Mouse (Mus musculus): ENCODE measurements around the gene Txndc15.

The Txndc15 gene

DNA sequence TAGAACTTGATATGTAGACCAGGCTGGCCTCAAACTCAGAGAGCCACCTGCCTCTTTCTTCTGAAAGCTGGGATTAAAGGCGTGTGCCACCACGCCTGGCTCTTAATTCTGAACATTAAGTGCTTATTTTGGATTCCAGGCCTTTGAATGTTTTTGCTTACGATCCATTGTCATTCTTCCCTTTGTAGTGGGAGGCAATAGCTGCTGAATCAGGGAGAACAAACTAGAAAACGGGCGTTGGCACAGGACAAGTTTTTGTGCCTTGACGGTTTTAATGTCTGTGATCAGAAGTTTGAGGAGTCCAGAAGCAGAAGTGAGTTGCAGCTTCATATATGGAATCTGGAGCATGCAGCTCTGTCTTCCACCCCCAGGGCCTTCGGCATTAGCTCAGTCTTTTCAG is 16.3 kb downstream of the Txndc15 start:
- no peak for DNase-seq (ENCODE audit: low spot score)

DNA sequence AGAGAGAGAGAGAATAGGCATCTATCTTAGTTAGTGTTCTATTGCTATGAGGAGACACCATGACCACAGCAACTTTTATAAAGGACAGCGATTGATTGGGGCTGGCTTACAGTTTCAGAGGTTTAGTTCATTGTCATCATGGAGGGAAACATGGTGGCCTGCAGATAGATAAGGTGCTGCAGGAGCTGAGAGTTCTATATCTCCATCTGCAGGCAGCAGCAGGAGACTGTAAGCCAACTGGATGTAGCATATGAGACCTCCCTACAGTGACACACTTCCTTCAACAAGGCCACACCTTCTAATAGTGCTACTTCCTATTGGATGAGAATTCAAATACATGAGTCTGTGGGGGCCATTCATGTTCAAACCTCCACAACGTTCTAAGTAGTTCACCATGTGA is 17.7 kb downstream of the Txndc15 start:
- DNase-seq (ENCODE audit: low spot score), result no peak

DNA sequence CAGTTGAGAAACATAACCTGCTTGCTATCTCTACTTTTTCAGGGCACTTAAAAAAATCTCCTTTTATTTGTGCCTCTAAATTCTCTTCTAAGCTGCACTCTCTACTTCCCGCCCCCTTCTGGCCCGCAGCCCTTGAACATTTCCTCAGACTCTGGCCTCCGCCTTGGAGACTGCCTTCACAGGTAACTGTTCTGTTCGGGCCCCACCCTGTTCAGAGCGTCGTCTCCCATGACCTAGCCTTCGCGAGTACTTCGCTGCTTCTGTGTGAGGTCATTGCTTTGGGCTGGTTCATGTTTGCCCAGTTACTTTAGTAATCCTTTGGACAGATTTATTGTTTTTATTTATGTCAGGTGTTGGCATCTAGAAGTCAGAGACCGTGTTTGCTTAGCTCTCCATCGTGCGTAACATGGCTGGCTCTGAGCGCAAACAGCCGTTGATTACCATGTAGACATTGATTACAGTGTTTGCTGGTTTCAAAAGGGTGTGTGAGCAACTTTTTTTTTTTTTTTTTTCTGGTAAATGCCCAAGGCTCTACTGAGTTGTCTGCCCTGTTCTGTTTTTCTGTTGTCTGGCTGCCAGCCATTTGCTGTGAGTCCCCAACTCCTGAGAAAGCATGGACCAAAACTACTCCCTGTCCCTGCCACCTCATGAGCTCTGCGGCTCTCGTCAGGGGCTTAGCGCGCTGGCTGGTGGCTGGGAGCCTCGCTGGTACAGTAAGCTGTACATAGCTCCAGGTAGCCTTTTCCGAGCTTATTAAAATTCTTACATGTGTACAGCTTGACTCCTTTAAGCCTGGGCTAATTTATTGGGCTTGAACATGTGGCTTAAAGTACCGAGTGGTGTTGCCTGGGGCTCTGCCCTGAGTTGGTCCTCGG is 19.4 kb downstream of the Txndc15 start:
- peak; percentile 42 for DNase-seq (ENCODE audit: low spot score)

DNA sequence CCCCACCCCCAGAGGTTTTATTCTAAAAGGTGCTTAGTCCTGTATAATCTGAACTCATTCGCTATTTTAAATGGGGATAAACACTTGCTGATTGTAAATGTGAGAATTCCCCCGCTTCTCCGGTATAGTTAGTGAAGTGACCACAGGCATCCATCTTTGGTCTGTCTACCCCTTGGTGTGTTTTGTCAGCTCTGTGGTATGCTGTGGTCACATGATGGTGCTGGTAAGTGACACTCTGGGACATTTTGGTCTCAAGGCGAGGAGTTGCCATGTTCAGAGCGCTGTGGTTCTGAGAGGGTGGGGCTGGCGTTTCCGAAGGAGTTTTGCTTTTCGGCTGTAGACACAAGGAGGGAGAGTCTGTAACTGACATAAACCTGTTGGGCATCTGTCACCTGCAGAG is 23.4 kb downstream of the Txndc15 start:
- no peak for DNase-seq (ENCODE audit: low spot score)

DNA sequence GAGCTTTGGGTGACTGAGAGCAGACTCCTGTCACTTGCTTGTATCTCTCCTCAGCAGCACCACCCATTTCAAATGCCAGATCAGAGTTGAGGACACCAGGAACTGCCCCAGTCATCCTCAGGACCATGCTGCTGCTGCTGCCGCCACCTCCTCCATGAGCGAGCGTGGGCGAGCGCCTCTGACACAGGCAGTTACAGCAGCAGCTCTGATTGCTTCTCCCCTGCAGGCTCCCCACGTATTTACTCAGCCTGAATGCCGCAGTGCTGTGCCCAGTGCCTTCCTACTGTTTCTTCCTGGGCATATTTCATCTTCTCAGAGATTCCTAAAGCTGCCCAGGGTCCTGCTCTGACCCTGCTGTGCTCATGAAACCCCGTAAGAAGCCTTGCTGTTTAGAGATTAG is 27.9 kb downstream of the Txndc15 start:
- no peak for DNase-seq (ENCODE audit: low spot score)

DNA sequence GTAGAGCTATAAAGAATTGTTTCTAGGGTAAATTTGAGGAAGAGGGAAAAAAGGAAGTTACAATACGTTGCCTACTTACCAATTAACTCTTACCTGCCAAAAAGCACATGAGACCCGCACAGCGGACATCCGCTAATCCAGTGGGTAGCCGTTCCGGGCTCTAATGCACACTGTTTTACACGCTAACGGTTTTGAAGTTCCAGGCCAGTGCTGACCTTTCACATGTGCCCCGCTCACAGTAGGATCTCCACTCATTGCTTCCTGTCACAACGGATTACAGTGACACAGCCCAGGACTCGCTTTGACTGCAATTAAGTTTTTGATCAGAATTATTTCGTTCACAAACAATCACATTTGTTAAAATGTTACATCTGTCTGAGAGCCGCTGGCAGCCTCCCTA is 39.9 kb downstream of the Txndc15 start:
- no peak for DNase-seq (ENCODE audit: low spot score)

DNA sequence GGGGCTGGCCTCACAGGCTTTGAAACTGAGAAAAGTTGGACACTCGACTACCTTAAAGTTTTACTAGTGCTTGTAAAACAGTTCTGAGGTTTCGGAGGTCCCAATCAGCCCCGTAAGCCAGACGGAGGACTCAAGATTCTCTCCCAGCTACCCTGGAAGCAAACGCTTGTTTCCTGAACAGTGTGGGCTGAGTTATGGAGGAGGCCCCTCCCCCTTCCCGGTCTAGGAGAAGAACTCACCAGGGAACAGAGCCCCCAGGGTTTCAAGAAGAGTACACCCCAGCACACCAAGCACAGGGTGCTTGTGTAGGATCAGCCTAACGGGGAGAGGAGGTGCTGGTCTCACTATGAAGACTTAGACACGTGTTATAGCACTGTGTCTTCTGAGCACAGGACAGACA is 42.3 kb downstream of the Txndc15 start:
- DNase-seq (ENCODE audit: low spot score), result no peak

DNA sequence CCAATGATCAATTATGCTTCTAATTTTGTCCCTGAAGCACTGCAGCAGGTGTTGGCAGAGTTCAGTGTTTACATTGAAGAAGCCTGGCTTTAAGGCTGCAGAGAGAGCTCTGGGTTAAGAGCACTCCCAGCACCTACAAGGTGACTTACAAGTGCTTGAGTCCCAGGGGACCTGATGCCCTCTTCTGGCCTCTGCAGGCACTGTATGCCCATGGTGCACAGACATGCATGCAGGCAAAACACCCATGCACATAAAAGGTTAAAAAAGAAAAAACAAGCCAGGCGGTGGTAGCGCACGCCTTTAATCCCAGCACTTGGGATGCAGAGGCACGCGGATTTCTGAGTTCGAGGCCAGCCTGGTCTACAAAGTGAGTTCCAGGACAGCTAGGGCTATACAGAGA is 43.2 kb downstream of the Txndc15 start:
- DNase-seq (ENCODE audit: low spot score), result no peak

DNA sequence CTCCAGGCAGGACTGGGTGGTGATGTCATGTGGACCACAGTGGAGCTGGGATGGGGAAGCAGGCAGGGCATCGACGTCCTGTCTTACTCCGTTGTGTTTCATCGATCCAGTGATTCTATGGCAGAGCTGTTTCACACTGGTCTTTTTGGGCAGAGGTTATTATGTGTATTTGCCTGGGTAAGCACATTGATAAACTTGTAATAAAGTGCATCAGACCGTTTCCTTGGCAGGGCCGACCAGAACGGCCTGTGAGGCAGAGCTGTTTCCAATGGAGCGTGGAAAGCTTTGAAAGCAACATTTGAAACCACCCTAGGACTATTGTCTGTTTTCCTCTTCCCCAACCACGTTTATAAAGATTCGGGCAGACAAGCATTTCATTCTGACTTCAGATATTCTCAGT is 46.1 kb downstream of the Txndc15 start:
- DNase-seq (ENCODE audit: low spot score), result no peak

DNA sequence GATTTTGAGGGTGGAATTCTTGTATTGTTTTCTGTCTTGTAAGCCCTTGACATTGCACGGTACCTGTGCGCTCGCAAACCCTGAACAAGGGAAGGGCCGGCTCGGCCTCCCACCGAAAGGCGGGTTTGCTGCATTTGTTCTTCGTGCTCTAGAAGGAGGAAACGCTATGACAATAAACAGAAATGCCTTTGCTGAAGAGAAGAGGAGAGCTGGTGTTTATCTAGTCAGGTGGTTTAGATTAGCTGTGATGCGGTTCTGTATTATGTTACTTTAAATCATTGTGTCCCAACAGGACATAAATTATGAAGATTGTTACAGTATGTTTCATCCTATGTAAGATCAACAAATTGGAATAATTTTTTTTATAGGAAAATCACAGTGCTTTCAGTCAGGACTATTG is 47.0 kb downstream of the Txndc15 start:
- DNase-seq (ENCODE audit: low spot score), result no peak

DNA sequence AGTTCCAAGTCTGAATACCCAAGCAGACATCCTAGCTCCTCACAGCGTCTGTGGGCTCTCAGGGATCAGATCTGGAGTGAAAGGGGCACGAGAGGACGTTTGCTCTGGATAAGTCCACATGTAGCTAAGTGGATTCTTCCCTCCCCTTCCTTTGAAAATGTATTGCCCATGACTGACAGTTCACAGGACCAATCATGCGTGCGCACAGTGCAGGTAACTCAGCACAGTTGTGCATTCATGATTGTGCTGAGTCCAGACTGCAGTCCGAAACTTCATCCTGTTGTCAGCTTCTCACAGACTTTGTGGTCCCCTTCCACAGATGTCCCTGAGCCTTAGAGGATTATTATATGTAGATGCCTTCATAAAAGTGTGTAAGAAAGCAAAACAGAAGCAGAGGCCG is 59.9 kb downstream of the Txndc15 start:
- no peak for DNase-seq (ENCODE audit: low spot score)

DNA sequence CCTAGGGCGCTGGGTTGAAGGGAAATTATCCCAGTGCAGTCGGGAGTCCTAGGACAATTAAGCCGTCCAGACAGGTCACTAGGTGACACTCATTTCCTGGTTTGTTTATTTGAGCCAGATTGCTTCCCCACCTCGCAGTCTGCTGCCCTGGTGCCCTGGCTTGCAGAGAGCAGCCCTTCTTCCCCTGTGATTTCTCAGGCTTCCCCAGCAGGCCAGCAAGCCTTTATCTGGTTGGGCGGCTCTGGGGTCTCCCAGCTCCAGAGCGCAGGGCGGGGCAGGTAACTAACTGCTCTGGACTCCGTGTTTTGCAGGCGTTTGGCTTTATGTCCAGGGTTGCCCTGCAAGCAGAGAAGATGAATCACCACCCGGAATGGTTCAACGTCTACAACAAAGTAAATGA is 60.6 kb downstream of the Txndc15 start:
- no peak for DNase-seq (ENCODE audit: low spot score)

All from lung, postnatal 25 days (tissue).